Mouse (Mus musculus): ENCODE measurements around the gene Pacrg.

Pacrg gene

DNA sequence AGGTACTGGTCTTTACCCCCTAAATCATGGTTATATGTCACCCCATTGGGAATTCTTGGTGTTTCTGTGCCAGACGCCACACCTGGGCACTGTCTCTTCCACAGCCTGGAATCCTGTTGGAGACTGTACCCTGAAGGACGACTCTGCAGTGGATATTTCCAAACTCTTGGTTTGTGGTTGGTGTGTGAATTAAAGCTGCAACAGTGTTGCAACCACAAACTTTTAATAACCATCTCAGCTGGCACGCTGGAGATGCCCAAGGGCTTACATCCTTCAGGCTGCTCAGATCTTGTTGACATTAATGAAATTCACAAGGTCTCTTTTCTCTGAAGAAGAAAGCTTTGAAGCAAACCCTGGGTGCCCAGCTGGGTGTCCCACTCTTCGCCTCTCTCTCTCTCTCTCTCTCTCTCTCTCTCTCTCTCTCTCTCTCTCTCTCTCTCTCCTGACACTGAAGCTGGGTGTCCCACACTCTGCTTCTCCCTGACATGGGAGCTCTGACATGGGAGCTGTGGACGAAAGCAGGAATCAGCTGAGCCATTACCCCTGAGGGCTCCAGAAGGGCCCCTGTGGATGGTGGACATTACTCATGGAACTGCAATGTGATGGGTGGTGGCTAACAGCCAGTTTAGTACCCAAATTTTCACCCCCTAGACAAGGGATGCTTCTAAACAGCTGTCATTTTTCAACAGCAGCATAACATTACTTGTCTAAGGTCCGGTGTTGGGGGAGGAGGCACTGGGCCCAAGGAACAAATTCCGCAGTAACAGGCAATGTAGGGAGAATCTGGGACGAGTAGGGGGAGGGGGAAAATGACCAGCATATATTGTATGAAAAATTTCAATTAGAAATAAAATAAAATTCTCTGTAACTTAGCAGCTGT, 429.3 kb downstream of the Pacrg start:
- in situ Hi-C loops (cut with MboI, MseI): no loop called here

DNA sequence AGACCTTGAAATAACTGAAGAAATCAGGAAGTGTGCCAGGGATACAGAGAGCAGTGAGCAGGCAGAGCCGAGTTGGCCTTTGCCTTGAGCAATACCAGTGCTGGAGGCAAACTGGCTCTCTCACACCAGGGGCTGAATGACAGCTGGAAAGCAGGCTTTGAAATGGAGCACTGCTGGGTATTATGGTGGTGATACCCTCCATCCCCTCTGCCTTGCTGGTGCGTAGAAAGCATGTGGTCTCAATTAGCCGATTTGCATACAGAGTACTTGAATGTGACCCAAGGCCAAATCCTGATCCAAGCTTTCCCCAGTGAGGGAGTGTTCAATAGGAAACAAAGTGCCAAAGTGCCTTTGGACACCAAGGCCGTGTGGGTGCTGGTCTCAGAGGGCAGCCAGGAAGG, 431.4 kb downstream of the Pacrg start:
- in situ Hi-C loops (cut with MboI, MseI): no loop called here

- in situ Hi-C loops (cut with MboI, MseI): no loop called here
These were observed 432.9 kb downstream of the Pacrg start for GRCm38 (mm10) chr17:10407031-10407722.

- in situ Hi-C loops (cut with MboI, MseI): no loop called here
These were observed 433.8 kb downstream of the Pacrg start for GRCm38 (mm10) chr17:10406311-10406710.

- in situ Hi-C loops (cut with MboI, MseI): no loop called here
These were observed 434.2 kb downstream of the Pacrg start for GRCm38 (mm10) chr17:10405906-10406305.

DNA sequence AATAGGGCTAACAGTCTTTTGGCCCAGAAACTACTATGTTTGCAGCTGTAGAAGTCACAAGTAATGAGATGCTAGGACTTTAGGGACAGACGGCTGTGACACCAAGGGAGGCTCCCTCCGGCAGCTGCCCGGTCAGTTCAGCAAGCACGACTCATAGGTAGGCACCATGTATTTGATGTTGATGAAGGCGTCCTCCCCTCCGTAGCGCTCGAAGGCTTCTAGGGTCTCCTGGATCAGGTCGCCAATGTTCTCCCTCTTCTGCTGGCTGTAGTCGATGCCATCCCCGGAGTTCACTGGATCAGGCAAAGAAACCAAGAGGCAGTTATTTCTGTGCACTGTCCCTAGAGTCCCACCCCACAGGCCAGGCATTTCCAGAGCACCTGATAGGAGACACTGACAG, 436.9 kb downstream of the Pacrg start:
- in situ Hi-C loops (cut with MboI, MseI): no loop called here

DNA sequence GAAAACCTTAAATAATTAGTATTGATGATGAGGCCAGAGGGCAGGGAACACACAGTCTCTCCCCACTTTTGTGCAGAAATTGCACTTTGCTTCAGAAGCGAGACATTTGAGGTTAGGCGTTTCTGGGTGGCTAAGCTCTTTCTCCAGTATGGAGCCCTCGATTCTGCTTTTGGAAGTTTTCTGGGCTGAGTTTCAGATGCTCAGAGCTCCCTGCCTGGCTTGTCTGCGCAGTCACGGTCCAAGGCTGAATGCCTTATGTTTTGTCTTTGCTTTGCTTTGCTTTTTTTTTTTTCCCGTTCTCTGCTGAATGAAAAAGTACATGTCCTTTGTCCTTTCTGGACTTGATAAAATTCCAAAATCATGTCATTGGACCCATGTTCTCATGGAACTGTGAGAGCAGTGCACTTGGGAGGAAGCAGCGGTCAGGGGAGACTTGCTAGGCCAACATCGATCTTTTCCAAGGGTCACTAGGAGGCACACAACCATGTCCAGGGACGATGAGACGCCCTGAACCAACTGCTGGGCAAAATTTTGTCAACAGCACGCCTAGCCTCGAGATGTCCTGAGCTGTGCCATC, 438.0 kb downstream of the Pacrg start:
- in situ Hi-C loops (cut with MboI, MseI): no loop called here

- in situ Hi-C loops (cut with MboI, MseI): no loop called here
These were observed 438.6 kb downstream of the Pacrg start for GRCm38 (mm10) chr17:10401529-10401928.

- in situ Hi-C loops (cut with MboI, MseI): no loop called here
These were observed 440.4 kb downstream of the Pacrg start for GRCm38 (mm10) chr17:10399706-10400105.

GRCm38 (mm10) chr17:10398871-10399270, 441.2 kb downstream of the Pacrg start:
- in situ Hi-C loops (cut with MboI, MseI): no loop called here

DNA sequence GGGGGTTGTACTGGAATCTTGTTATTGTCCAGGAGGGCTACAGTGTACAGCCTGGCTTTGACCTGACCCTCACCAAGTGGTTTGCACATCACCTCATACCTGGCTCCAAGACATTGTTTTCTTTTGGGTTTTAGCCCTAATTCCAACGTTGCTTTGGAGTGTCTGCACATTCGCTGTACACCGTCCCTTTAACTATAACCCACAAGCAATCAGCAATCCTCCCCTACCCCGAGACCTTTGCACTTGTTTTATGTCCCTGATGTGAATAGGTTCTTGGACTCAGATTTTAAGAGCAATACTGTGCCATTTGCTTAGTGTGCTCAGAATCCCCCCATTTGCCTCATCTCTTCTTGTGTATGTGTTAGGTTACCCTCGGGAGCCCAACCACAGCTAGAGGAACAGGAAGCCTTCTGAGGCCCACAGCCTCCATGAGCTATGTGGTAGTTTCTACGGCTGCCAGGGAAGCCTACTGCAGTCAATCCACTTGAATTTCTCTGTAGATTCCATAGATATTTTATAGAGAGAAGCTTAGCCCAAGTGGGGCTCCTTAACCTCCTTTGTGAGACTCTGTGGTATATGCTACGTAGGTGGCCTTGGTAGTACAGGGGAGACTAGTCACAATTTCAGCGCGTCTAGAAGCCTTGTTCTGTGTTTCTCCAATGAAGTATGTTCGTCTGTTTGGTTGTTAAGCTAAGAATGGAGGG, 442.0 kb downstream of the Pacrg start:
- in situ Hi-C loops (cut with MboI, MseI): no loop called here

GRCm38 (mm10) chr17:10397336-10397735, 442.8 kb downstream of the Pacrg start:
- in situ Hi-C loops (cut with MboI, MseI): no loop called here

DNA sequence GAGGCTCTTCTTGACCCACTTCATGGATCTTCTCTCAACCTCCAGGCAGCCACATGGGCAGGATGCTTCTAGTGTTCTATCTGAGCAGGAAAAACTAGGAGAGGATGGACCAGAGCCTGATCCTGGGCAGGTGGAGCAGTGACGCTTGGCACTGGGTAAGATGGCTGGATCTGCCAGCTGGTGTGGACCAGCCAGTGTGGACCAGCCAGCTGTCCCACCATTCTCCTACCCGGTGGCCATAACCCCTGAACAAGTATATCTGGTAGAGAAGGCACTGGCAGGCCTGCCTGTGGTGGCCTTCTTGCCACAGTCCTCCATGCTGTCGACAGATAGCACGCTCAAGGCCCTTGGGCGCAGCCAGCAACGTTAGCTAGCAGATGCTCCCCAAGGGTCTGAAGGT, 443.2 kb downstream of the Pacrg start:
- in situ Hi-C loops (cut with MboI, MseI): no loop called here

GRCm38 (mm10) chr17:10394855-10395254, 445.3 kb downstream of the Pacrg start:
- in situ Hi-C loops (cut with MboI, MseI): no loop called here

DNA sequence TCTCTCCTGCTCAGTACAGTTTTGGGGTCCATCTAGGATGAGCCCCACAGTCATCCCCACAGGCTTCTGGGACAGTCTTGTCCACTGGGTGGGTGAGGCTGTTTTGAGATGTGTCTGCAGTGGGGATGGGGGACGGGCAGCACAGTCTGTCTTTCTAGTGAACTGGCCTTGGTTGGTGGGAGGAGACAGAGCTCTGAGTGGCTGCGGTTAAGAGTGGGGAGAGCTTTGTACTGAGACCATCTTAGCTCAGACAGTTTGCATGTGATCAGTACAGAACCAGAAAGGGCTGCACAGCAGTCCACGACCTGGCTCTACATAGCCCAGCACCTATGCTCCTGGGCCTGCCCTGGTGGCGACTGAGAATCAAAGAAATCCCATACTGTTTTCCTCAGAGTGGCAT, 446.3 kb downstream of the Pacrg start:
- in situ Hi-C loops (cut with MboI, MseI): no loop called here

DNA sequence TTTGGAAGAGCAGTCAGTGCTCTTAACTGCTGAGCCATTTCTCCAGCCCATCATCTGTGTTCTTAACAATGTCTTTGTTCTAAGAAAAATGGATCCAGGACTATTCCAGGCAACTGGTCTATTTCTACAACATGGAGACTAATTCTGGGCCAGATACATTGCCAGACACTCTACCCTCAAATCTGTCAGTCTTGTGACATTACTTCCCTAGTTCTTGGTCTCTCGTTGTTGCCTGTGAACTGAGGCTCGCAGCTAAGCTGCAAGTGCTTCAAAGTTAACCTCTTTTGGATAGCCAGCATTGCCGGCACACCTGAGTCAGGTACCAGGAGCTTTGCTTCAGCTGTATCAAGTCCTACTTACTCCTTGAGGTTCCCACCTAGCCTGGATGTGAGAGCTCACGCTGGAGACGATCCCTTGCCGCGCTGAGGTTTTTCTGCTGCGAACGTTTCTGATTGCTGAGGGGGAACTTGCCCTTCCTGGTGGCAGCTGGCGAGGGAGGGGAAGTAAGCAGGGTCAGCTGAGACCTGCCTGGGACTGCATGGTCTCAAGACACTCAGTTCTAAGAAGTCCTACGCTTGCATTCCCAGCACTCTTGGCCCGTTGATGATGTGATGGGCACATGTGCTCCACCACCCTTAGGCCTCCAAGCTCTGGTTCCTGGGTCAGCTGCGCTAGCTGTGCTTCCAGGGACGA, 447.6 kb downstream of the Pacrg start:
- in situ Hi-C loops (cut with MboI, MseI): no loop called here

- in situ Hi-C loops (cut with MboI, MseI): no loop called here
These were observed 449.6 kb downstream of the Pacrg start for GRCm38 (mm10) chr17:10390232-10391172.

GRCm38 (mm10) chr17:10389740-10390139, 450.4 kb downstream of the Pacrg start:
- in situ Hi-C loops (cut with MboI, MseI): no loop called here

DNA sequence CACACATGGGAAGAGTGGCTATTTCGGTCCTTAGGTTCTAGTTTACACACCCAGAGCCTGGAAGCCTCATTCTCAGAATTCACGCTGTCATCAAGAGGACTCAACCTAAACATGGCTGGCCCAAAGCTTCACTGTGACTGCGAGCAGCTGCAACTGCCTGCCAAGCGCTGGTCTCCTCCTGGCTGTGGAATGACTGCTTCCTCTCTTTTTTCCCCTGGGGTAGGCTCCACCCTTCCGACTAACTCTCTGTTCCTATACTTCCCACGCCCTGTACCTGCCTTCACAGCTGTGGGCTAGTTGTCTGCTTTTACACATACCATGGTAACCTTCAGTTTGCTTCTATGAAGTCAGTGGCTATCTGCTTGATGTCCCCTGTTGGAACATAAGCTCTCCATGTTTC, 453.6 kb downstream of the Pacrg start:
- in situ Hi-C loops (cut with MboI, MseI): no loop called here

- in situ Hi-C loops (cut with MboI, MseI): no loop called here
These were observed 456.7 kb downstream of the Pacrg start for GRCm38 (mm10) chr17:10383406-10383805.
